Mouse (Mus musculus) myocyte (in vitro differentiated cells): ENCODE results near the gene Itga2b. TPM values are rescaled to one million over a fixed set of nuclear protein-coding genes. Genes with fewer than 3 reads are reported as not detected.

ENCODE experiments used
- H3K27me3 ChIP-seq: one replicate; pipeline ENCODE4 v1.6.1; 2011; ENCODE audit not compliant: control insufficient read depth, insufficient read depth, insufficient read length
- H3K36me3 ChIP-seq: one replicate; pipeline ENCODE4 v1.6.1; 2011; ENCODE audit not compliant: control insufficient read depth, insufficient read depth
- H3K4me2 ChIP-seq: one replicate; pipeline ENCODE4 v1.6.1; 2011; ENCODE audit warnings: low read depth, control low read depth
- H3K4me3 ChIP-seq: one replicate; pipeline ENCODE4 v1.5.1; 2011; ENCODE audit warnings: mild to moderate bottlenecking, control low read depth, moderate library complexity
- H3K79me2 ChIP-seq: one replicate; pipeline ENCODE4 v1.6.1; 2011; ENCODE audit not compliant: control insufficient read depth, insufficient read depth
- H3ac ChIP-seq: one replicate; pipeline ENCODE4 v1.6.1; 2011; ENCODE audit not compliant: control insufficient read depth, insufficient read length
- CEBPB ChIP-seq: IDR thresholded peaks from 2 replicates; pipeline ENCODE4 v1.6.1; 2011; ENCODE audit warnings: mild to moderate bottlenecking, moderate library complexity; ENCODE audit not compliant: poor library complexity, insufficient read depth, severe bottlenecking
- E2F4 ChIP-seq: IDR thresholded peaks from one replicate; pipeline ENCODE4 v1.6.1; 2011; ENCODE audit warnings: mild to moderate bottlenecking, control low read depth, moderate library complexity; ENCODE audit not compliant: insufficient read depth
- MAX ChIP-seq: IDR thresholded peaks from one replicate; pipeline ENCODE4 v1.6.1; 2011; ENCODE audit warnings: low read depth, mild to moderate bottlenecking, control low read depth
- MYOD1 ChIP-seq, 3 experiments: IDR thresholded peaks; one replicate each; pipeline ENCODE4 v1.6.1; 2011; ENCODE audit warnings: control low read depth in 2 of 3, low read depth in 2 of 3, mild to moderate bottlenecking in 2 of 3, moderate library complexity in 1 of 3; ENCODE audit not compliant: insufficient read length in 2 of 3, control insufficient read depth in 1 of 3
- MYOG ChIP-seq, 3 experiments: IDR thresholded peaks; one replicate each; pipeline ENCODE4 v1.6.1; 2011; ENCODE audit warnings: control low read depth in 2 of 3, low read depth in 2 of 3, mild to moderate bottlenecking in 2 of 3; ENCODE audit not compliant: insufficient read length in 2 of 3, control insufficient read depth in 1 of 3, insufficient read depth in 1 of 3
- POLR2A ChIP-seq: IDR thresholded peaks from one replicate; pipeline ENCODE4 v1.6.1; 2011; ENCODE audit warnings: low read depth, mild to moderate bottlenecking, control low read depth, moderate library complexity; ENCODE audit not compliant: insufficient read length
- POLR2AphosphoS2 ChIP-seq: IDR thresholded peaks from one replicate; pipeline ENCODE4 v1.6.1; 2011; ENCODE audit warnings: low read depth, control low read depth; ENCODE audit not compliant: insufficient read length
- REST ChIP-seq: IDR thresholded peaks from one replicate; pipeline ENCODE4 v1.6.1; 2011; ENCODE audit warnings: mild to moderate bottlenecking, control low read depth, moderate library complexity; ENCODE audit not compliant: insufficient read depth, insufficient read length
- SRF ChIP-seq: IDR thresholded peaks from one replicate; pipeline ENCODE4 v1.6.1; 2011; ENCODE audit warnings: low read depth; ENCODE audit not compliant: control insufficient read depth, insufficient read length
- TCF12 ChIP-seq: IDR thresholded peaks from one replicate; pipeline ENCODE4 v1.6.1; 2011; ENCODE audit warnings: mild to moderate bottlenecking, control low read depth; ENCODE audit not compliant: poor library complexity, insufficient read depth, severe bottlenecking
- TCF3 ChIP-seq: IDR thresholded peaks from one replicate; pipeline ENCODE4 v1.6.1; 2011; ENCODE audit warnings: low read depth, control low read depth; ENCODE audit not compliant: insufficient read length
- USF1 ChIP-seq: IDR thresholded peaks from one replicate; pipeline ENCODE4 v1.6.1; 2011; ENCODE audit warnings: low read depth, mild to moderate bottlenecking, control low read depth, moderate library complexity
- polyA plus RNA-seq: library from polyadenylated mRNA; unstranded; fragments of >200 nt; fragmentation: generic; extraction: Trizol; gene quantifications from one replicate; pipeline ENCODE4 v1.2.1, GENCODE M21; 2012; ENCODE audit warnings: missing spikeins

Gene Itga2b
- polyA plus RNA-seq, 1 experiment, result 7.2 TPM

DNA sequence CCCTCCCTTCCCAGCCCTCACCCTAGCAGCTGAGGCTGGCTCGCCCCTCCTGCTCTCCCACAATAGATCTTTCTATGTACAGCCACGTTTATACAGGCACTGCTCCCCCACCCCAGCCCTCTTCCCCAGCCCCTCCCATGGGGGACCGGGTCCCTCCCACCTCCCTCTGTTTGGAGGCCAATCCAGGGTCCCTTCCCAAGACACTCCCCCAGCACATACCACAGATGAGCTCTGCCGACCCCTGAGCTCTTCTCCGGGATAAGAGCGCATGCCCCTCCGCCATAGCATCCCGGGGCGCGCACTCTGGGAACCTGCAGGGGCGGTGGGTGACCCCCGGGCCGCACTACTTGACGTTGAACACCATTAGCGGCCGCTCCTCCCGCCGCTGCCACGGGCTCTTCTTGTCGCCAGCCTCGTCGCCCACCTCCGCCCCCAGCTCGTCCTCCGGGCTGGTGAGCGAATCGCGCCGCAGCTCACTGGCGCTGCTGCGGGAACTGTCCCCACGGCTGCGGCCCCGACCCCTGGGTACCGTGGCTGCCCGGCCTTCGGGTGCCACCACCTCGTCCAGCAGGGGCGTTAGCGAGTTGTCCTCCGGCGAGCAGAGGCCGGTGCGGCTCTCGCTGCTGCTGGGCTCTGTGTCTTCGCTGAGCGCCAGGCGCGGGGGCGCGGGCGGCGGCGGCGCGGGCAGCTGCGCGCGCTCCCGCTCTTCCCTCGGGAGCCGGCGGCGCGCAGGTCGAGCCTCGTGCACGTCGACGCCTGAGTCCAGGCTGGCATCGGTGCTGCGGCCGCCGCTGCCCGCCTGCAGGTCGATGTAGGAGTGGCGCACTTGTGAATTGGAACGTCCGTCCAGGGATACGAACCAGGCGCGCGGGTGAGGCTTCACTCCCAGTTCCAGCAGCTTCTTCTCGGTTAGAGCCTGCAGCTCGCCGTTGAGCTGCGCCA lies 32.5 kb downstream of the Itga2b start:
- Histone ChIP-seq H3K4me3 (no peak overlapping the region), H3K4me2 (peak overlapping the region; percentile 45), H3K27me3 (no peaks in the 10 kb centered on the region), H3K79me2 (no peaks in the 10 kb centered on the region), H3ac (peak overlapping the region; percentile 26), H3K36me3 (peaks cover 12% of the 10 kb centered on the region)
- TF ChIP-seq TCF3 (no peak), TCF12 (no peak), MYOD1 (IDR thresholded peaks at IDR 0.05; ENCODE audit: control insufficient read depth in 1 of 3, insufficient read length in 2 of 3, low read depth in 2 of 3) (peak in 1 of 3 experiments; percentile 6), MYOG (IDR thresholded peaks at IDR 0.05; ENCODE audit: control insufficient read depth in 1 of 3, insufficient read depth in 1 of 3, insufficient read length in 2 of 3, low read depth in 2 of 3) (peak in 2 of 3 experiments; percentile 2 to 57), POLR2A (peak; percentile 20)

DNA sequence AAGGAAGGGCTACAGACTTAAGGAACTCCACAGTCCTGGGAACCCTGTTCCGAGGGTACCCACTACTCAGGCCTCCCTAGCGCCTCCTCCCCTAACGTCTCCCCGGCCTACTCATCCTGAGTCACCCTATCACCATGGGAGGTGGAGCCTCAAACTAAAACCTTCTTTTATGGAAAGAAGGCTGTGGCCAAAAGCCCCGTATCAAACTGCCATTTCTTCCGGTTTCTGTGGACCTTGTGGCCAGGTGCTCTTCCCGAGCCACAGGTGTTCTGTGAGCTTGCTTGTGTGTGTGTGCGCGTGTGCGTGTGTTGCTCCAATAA lies 33.5 kb downstream of the Itga2b start:
- Histone ChIP-seq H3K4me2 (peak overlapping the region; percentile 0), H3K27me3 (no peaks in the 10 kb centered on the region), H3K4me3 (no peak overlapping the region), H3K36me3 (peaks cover 12% of the 10 kb centered on the region), H3ac (no peak overlapping the region), H3K79me2 (no peaks in the 10 kb centered on the region)
- TF ChIP-seq CEBPB, result no peak
- no peak for TF ChIP-seq REST
- no peak for TF ChIP-seq MAX
- no peak for TF ChIP-seq TCF3
- no peak for TF ChIP-seq USF1
- TF ChIP-seq MYOG (IDR thresholded peaks at IDR 0.05; ENCODE audit: control insufficient read depth in 1 of 3, insufficient read depth in 1 of 3, insufficient read length in 2 of 3, low read depth in 2 of 3), result no peak
- no peak for TF ChIP-seq POLR2A
- no peak for TF ChIP-seq TCF12
- no peak for TF ChIP-seq POLR2AphosphoS2
- TF ChIP-seq SRF, result no peak
- TF ChIP-seq E2F4, result no peak
- TF ChIP-seq MYOD1 (IDR thresholded peaks at IDR 0.05; ENCODE audit: control insufficient read depth in 1 of 3, insufficient read length in 2 of 3, low read depth in 2 of 3), result no peak

DNA sequence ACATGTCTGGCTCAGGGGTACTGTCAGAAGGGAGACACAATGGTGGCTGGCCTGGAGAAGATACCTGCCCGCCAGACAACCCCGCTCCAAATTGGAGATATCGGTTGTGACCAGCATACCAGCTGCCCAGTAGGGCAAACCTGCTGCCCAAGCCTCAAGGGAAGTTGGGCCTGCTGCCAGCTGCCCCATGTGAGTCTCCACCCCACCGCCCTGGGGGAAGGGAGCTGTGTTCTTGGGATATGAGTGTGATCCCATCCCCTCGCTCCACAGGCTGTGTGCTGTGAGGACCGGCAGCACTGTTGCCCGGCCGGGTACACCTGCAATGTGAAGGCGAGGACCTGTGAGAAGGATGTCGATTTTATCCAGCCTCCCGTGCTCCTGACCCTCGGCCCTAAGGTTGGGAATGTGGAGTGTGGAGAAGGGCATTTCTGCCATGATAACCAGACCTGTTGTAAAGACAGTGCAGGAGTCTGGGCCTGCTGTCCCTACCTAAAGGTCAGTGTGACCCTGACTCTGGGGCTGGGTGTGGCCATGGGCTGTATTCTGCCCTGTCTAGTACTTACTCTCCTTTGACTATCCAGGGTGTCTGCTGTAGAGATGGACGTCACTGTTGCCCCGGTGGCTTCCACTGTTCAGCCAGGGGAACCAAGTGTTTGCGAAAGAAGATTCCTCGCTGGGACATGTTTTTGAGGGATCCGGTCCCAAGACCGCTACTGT lies 34.0 kb downstream of the Itga2b start:
- Histone ChIP-seq H3K4me2 (peak overlapping the region; percentile 0), H3K27me3 (no peaks in the 10 kb centered on the region), H3K79me2 (no peaks in the 10 kb centered on the region), H3ac (no peak overlapping the region), H3K4me3 (no peak overlapping the region), H3K36me3 (peaks cover 12% of the 10 kb centered on the region)
- TF ChIP-seq MYOG (IDR thresholded peaks at IDR 0.05; ENCODE audit: control insufficient read depth in 1 of 3, insufficient read depth in 1 of 3, insufficient read length in 2 of 3, low read depth in 2 of 3) (peak in 1 of 3 experiments; percentile 33), POLR2AphosphoS2 (peak; percentile 60), USF1 (no peak), MYOD1 (IDR thresholded peaks at IDR 0.05; ENCODE audit: control insufficient read depth in 1 of 3, insufficient read length in 2 of 3, low read depth in 2 of 3) (peak in 1 of 3 experiments; percentile 24)

DNA sequence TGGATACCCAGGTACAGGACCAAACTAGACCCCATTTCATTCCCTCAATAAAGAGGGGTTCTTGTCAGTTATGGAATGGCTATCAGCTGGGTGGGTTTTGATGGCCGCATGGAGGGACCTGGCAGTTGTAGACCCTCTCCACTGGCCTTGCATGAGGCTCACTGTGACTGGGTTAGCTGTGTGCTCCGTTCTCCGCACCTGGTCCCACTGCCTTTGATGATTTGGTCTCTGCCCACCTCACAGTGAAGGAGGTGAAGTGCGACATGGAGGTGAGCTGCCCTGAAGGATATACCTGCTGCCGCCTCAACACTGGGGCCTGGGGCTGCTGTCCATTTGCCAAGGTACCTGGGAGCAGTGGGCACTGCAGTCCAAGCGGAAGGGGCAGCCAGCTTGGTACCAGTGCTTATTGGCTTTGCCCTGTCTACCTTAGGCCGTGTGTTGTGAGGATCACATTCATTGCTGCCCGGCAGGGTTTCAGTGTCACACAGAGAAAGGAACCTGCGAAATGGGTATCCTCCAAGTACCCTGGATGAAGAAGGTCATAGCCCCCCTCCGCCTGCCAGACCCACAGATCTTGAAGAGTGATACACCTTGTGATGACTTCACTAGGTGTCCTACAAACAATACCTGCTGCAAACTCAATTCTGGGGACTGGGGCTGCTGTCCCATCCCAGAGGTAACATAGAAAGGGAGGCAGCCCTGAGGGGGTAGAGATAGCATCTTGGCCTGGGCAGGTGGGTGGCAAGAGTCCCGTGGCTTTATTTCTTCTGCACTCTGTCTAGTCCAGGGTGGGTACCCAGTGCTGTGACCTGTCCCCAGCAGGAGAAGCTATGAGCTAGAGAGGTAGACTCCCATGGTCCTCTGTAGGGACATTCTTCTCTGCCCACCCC lies 34.9 kb downstream of the Itga2b start:
- no peak for TF ChIP-seq TCF12
- TF ChIP-seq POLR2AphosphoS2, result peak; percentile 59
- peak; percentile 25 for TF ChIP-seq POLR2A
- no peak for TF ChIP-seq MYOG (IDR thresholded peaks at IDR 0.05; ENCODE audit: control insufficient read depth in 1 of 3, insufficient read depth in 1 of 3, insufficient read length in 2 of 3, low read depth in 2 of 3)
- no peak overlapping the region for H3K4me2 ChIP-seq
- peaks cover 12% of the 10 kb centered on the region for H3K36me3 ChIP-seq
- H3ac ChIP-seq, result no peak overlapping the region
- no peak overlapping the region for H3K4me3 ChIP-seq
- H3K79me2 ChIP-seq, result no peaks in the 10 kb centered on the region
- H3K27me3 ChIP-seq, result no peaks in the 10 kb centered on the region

DNA sequence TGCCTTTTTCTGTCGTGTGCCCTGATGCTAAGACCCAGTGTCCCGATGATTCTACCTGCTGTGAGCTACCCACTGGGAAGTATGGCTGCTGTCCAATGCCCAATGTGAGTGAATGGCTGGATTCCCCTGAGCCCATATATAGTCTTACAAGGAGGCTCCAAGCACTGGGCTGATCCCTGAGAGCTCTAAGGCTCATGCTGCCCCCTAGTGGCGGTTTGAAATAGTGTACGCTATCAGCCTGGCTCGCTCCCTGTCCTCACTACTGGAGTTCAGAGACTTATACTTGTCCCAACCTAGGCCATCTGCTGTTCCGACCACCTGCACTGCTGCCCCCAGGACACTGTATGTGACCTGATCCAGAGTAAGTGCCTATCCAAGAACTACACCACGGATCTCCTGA lies 35.5 kb downstream of the Itga2b start:
- Histone ChIP-seq H3ac (no peak overlapping the region), H3K79me2 (no peaks in the 10 kb centered on the region), H3K27me3 (no peaks in the 10 kb centered on the region), H3K4me3 (no peak overlapping the region), H3K4me2 (no peak overlapping the region), H3K36me3 (peaks cover 7% of the 10 kb centered on the region)
- TF ChIP-seq POLR2A (no peak), MYOG (IDR thresholded peaks at IDR 0.05; ENCODE audit: control insufficient read depth in 1 of 3, insufficient read depth in 1 of 3, insufficient read length in 2 of 3, low read depth in 2 of 3) (no peak), USF1 (no peak), POLR2AphosphoS2 (no peak), MYOD1 (IDR thresholded peaks at IDR 0.05; ENCODE audit: control insufficient read depth in 1 of 3, insufficient read length in 2 of 3, low read depth in 2 of 3) (no peak), CEBPB (no peak), E2F4 (no peak), REST (no peak), SRF (no peak), TCF3 (no peak), MAX (no peak), TCF12 (no peak)
